Mouse (Mus musculus): ENCODE measurements around the gene Defb19. TPM values are rescaled to one million over a fixed set of nuclear protein-coding genes. Genes with fewer than 3 reads are reported as not detected.

The Defb19 gene
- total RNA-seq, 2 experiments from 2014 or later: not detected

Other genes starting within 250 kb of the Defb19 start
- 10 to 100 TPM; 69.1 to 71.2 TPM for gene Rbck1, start 247.7 kb downstream of the Defb19 start, total RNA-seq (2021)
- gene Trib3, start 236.3 kb downstream of the Defb19 start, total RNA-seq (2021): 1 to 10 TPM; 3.2 to 3.4 TPM
- gene Nrsn2, start 203.7 kb downstream of the Defb19 start, total RNA-seq (2021): not detected
- gene Sox12, start 182.2 kb downstream of the Defb19 start, total RNA-seq (2021): 10 to 100 TPM; 14.4 to 15.5 TPM
- 10 to 100 TPM; 12.0 TPM for gene Zcchc3, start 165.3 kb downstream of the Defb19 start, total RNA-seq (2021)
- gene 6820408C15Rik, start 164.7 kb downstream of the Defb19 start, total RNA-seq (2021): 1 to 10 TPM; 2.6 to 2.7 TPM
- gene Defb23, start 115.7 kb downstream of the Defb19 start, total RNA-seq (2021): not detected
- not detected for gene Defb20, start 103.2 kb downstream of the Defb19 start, total RNA-seq (2021)
- gene Defb22, start 90.2 kb downstream of the Defb19 start, total RNA-seq (2021): not detected
- not detected for gene Defb26, start 68.6 kb downstream of the Defb19 start, total RNA-seq (2021)
- not detected for gene Defb28, start 62.1 kb downstream of the Defb19 start, total RNA-seq (2021)
- gene Defb29, start 40.2 kb downstream of the Defb19 start, total RNA-seq (2021): not detected
- gene Gm17416, start 11.0 kb downstream of the Defb19 start, total RNA-seq (2021): not detected
- gene Defb21, start 7.6 kb downstream of the Defb19 start, total RNA-seq (2021): not detected
- not detected for gene Defb45, start 19.1 kb upstream of the Defb19 start, total RNA-seq (2021)
- gene Defb36, start 24.0 kb upstream of the Defb19 start, total RNA-seq (2021): not detected
- not detected for gene Defb25, start 42.7 kb upstream of the Defb19 start, total RNA-seq (2021)
- gene Rem1, start 46.6 kb upstream of the Defb19 start, total RNA-seq (2021): 10 to 100 TPM in 1 of 2 experiments, 1 to 10 TPM in 1; 9.1 to 11.9 TPM
- gene H13, start 89.1 kb upstream of the Defb19 start, total RNA-seq (2021): 10 to 100 TPM; 38.7 to 42.4 TPM
- gene Mcts2, start 106.7 kb upstream of the Defb19 start, total RNA-seq (2021): 10 to 100 TPM; 17.4 to 18.7 TPM
- gene Id1, start 155.9 kb upstream of the Defb19 start, total RNA-seq (2021): 10 to 100 TPM; 82.1 to 85.3 TPM
- gene Cox4i2, start 173.9 kb upstream of the Defb19 start, total RNA-seq (2021): 10 to 100 TPM; 17.8 to 19.1 TPM